Mouse (Mus musculus) kidney, postnatal 4 days (tissue): ENCODE data around the gene Hacd4.
A peak's percentile ranks its signal among the peaks of the same experiment; 100 is the strongest.
"Not testable (repeated sequence)": the region's sequence is repeated elsewhere in the genome, so short reads cannot be mapped to it uniquely, and the experiment has no call there.

Experiments used
- DNase-seq, 2 experiments: peaks; one replicate each; pipeline ENCODE4 v3.0.0; 2021; ENCODE audit warnings: mixed read lengths in 2 of 2

Gene Hacd4

DNA sequence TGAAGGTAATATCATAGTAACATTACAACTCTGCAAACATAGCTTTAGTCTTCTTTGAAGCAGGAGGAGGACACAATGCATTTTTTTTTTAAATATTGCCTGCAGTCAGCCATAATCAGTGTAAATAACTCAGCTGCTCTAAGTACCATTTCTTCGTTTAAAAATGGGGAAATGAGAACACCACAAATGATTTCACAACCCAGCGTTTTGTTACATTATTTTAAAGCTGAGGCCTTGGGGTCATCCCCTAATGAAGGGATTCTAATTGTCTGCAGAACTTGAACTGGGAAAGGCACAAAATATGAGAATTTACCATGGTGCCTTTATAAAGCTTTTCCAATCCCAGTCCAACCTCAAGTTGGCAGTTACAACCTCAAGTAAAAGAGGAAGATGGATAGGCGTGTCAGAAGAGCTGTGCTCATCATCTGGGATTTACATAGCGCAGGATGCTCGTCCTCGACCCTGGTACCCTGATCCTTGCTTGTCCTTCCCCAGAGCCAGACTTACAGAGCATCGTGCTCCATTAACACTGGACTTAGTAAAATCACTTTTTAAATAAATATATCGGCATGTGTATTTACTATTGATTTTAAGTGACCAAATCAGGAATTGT lies 6.2 kb downstream of the Hacd4 start:
- no peak for DNase-seq

DNA sequence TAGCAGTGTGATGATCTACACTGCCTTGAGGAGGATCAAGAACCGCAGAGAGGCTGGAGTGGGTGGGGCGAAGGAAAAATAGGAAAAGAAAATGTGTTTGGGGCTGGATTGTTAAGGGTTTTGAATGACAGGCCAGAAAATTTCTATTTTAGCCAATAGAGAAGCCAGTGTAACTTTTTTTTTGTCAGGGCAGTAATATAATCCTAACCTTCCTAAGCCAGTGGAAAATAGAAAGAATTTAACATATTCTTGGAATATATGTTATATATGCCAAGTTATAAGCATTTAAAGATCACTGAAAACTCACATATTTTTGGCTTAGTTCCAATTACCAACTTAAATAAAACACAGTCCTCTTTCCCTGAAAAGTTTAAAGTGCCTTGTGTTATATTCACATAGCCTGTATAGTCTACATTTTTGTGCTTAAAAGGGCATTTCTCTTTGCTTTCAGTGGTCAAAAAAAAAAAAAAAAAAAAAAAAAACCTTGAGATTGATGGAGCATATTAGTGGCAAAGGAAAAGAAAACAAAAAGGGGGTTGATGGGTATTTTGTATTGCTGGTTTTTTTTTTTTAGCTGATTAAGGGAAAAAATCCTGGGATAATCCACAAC lies 11.0 kb downstream of the Hacd4 start:
- DNase-seq, result no peak

DNA sequence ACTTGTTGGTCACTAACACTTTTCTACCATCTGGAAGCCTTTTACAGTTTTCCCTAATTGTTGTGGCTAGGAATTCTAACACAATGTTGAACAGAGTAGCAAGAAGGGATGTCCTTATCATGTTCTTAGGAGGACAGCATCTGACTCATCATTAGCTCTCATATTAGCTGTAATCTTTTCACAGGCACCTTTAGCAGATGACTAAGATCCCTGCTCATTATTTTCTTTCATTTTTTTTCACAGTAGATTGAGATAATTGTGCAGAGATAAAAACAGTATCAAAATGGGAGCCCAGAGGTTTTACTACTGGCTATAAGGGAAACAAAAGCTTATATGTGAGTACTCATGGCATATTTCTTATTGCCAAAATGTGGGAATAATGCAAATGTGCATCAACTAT lies 14.2 kb downstream of the Hacd4 start:
- DNase-seq, result no peak

DNA sequence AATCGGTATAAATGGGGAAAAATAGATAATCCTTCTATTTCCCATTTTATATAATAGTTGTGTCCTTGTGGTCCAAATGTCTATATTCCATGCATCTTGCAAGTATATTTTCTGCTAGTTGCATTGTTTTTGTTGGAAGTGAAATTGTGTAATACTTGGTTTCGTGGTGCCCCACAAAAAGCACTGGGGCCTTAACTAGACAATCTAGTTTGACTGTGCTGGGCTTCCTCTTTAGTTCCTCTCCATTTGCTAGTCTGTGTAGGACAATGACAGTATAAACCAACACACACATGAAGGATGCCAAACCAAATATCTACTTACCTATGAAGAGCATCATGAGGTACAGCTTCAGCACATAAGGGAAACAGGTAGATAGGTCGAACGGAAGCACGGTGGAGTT lies 19.4 kb downstream of the Hacd4 start:
- DNase-seq, result no peak

DNA sequence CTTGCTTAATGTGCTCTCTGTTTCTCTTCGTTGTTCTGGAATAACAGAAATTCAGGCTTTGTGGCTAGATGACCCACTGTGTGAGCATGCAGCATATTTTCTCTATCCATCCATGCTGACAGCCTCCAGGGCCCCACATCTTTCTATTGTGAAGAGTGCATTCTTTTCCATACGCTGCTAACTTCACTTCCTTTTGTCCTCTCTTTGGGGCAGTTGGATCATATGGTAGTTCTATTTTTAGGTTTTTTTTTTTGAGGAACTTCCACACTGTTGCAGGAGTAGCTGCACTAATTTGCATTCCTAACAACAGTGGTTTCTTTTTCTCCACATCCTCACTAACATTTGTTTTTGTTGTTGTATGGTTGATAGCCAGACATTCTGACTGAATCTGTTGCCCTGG lies 23.7 kb downstream of the Hacd4 start:
- no peak for DNase-seq

DNA sequence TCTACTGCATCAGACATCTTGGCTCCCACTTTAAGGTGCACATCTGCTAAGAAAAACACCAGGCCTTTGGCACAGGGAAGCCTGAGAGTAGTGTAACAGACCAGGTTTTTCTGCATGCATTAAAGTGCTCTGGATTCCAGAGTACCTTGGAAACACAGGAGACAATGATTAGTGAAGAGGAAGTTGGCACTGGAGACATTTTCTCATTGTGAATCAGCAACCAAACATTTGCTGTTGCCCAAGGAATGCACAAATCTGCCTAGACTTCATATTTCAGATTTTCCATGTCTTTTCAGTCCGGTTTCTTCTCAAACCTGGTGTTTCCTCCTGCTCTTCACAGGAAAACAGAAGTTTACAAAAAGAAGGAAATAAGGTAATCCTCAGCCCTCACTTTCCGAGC lies 26.4 kb downstream of the Hacd4 start:
- no peak for DNase-seq

DNA sequence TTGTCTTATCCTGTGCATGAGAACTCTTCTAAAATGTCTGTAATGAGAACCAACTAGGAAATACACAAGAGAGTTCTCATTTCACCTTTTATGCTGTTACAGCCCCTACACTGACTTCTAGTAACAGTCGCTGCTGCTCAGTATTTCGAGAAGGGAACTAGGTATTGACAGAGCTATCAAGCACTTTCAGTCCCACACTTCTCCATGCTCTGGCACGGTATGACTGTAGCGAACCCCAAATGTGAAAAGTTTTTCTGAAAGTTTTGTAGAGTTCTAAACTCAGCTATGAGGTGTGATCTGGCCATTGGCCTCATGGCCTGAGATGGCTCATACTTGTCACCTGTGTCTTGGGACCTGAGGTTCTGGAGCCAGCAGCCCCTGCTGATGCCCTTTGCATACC lies 29.4 kb downstream of the Hacd4 start:
- DNase-seq, result no peak

DNA sequence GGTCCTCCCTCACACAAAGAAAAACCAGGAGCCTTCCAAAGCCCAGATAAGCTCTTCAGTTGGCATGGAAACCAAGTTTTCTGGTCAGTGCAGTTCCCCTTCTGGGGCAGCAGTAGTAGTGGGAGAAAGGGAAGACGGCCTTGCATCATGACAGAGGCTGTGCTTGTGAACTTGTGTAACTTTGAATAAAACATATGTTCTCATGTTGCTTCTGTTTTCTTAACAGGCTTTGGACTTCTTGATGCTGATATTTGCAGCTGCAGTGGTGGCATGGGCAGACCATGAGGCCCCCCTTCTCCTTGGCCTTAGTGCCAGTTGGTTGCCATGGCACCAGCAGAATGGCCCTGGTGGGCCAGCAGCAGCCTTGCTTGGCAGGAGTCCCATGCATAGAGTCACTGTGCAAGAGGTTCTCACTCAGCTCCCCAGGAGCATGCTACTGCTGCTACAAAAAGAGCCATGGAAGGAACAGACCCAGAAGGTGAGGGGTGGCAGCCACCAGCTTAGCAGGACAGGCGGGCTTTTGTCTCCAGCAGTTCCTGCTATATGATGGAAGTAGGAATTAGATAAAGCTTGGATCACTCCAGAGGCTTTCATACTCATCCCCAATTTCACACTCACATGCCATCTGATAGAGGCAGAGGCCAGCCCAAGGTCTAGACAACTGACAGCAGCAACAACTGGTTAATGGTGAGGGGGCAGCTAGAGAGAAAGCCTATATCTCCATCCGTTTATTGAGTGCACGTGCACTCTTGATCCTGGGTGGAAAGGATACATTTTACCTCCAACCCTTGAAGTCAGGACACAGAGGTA lies 31.6 kb downstream of the Hacd4 start:
- peak in 1 of 2 experiments; percentile 12 for DNase-seq

DNA sequence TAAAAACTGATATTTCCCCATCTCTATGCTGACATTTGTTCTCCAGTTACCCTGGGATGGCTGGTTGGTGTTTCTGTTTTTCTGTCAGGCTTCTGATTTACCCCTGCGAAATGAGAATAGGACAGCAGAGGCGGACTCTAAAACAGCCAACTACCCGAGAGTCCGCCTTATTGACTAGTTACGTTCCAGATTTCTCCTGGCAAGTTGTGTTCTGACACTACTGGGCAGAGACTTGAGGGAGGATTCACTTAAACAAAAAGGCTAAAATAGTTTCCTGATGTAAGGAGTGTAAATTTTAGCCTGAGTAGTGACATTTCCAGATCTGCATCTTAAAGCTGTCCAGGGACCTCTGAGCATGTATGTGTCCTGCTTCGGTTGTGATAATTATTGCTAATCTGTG lies 35.8 kb downstream of the Hacd4 start:
- DNase-seq, result no peak

DNA sequence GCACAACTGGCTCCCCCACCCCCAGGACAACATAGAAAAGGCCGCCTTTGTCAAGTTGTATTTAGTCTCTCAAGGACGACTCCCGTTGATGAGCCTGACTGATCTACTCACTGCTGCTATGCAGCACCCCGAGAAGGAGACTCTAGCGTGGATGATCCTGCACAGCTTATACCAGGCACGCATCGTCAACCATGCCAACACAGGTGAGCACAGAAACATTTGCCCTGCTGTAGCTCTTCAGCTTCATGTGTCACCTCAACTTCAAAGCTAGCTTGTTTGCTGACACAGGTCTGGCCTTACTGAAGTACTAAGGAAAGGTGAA lies 37.8 kb downstream of the Hacd4 start:
- peak in 1 of 2 experiments; percentile 5 for DNase-seq

DNA sequence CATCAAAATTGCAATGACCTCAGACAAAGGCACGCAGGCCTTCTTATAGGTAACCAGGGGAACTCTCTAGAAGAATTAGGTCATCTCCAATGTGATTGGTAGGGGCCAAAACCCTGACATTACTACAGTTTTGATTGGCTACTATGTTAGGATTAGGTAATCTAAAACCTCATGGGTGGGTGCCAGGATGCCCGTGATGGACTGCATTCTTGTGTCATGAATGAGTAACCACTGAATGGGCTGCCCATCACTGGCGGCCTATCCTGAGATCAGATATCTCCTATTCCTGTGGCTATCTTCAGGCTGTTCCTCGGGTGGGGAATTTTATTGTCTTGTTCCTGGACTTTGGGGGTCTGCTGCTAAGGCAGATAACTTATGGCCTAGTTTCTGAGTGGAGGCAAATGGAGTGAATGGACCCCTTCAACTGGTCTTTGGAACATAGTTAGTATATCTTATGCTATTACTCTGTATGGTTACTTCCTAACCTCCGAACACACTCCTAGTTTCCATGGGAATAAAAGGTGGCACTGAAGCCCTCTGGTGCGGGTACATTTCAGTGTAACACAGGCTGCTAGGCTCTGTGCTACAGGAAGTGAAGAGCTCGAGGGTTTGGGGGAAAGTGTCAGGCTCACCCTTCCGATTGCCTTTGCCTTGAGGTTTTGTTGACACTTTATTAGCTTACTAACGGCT lies 38.3 kb downstream of the Hacd4 start:
- peak; percentile 9 to 36 for DNase-seq

DNA sequence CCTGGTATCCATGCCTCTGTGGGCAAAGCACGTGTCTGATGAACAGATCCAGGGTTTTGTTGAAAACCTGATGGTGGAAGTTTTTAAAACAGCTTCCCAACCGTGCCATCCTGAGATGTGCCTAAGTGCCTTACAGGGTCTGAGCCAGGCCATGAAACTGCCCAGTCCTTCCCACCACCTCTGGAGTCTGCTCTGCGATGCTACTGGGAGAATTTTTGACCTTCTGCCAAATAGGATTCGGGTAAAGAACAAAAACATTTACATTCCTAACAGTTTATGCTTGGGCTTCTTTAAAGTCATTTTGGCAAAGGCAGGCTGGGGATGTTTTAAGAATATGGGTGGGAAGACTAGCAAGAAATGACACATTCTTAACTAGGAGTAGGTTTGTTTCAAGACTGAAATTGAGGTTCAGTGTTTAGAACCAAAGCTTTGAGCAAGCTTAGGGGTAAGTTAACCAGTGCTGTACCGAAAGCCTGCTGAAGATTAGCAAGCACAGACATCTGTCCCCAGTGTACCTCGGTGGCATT lies 41.7 kb downstream of the Hacd4 start:
- DNase-seq, result no peak

DNA sequence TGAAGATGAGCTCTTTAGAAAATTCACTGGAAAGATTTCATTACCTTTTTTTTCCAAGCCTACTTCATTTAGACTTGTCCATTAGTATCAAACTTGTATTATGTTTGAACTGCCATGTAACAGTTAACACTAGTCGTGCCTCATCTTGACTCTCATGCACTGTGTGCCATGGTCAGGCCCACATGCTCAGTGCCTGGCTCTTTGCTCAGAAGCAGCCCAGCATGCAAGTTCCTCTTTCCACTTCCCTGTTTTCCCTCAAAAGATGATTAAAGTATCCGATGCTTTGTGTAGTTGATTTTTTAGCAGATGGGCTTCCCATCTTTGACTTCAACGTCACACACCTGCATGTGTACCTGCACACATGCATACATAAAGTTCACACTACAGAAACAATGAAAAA lies 43.0 kb downstream of the Hacd4 start:
- DNase-seq, result no peak

DNA sequence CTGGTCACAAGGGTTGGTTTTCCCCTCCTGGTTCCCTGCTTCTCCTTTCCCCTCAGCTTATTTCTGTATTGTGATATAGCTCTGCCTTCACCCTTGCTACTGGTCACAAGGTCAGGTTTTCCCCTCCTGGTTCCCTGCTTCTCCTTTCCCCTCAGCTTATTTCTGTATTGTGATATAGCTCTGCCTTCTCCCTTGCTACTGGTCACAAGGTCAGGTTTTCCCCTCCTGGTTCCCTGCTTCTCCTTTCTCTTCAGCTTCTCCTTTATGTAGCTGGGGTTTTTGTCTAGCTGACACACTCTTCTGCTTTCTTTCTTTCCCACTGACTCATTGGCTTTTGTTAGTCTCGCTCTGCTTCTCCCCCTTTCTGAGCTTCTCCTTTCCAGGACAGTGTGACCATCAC lies 48.1 kb downstream of the Hacd4 start:
- not testable (repeated sequence) for DNase-seq

DNA sequence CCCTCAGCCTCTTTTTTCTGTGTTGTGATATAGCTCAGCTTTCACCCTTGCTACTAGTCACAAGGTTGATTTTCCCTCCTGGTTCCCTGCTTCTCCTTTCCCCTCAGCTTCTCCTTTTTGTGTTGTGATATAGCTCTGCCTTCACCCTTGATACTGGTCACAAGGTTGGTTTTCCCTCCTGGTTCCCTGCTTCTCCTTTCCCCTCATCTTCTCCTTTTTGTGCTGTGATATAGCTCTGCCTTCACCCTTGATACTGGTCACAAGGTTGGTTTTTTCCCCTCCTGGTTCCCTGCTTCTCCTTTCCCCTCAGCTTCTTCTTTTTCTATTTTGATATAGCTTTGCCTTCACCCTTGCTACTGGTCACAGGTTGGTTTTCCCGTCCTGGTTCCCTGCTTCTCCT lies 48.7 kb downstream of the Hacd4 start:
- DNase-seq, result no peak

DNA sequence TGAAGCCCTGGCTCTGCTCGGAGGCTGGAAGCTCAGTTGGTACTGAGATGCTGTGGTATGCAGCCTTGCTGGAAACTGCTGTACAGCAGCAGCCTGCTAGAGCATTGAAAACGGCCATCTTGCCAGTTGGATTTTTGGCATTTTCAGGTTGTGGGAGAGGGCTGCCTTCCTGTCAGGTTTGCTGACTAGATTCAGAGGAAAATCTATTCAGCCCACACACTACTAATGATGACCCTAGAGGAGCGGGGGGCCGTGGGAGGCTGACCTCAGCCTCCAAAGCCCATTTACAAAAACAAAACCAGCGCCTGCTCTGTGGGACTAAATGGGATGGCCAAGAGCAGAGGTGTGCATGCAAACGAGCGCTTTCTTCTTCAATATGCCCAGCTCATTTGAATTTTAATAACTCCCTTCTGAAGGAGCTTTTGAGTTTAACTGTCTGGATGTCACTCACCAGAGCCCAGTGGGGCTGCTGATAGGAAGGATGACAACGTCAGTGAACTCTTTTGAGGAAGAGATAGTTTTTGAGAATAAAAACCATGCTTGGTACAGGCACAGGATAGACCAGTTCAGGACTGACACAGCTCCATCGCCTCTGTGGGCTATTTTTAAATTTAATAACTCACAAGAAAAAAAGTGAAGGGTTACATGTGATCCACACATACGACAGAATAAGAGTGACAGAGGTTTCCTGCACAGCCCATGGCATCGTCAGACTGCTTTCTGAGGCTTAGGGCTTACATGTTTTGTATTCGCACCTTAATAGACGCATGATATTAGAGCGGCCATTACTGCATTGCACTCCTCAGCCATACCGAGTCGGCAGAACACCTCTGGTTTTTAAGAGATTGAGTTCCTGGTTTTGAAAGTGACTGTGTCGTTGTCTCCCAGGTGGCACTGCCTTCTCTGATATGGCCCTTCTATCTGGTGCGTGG lies 66.2 kb downstream of the Hacd4 start:
- DNase-seq, result no peak

DNA sequence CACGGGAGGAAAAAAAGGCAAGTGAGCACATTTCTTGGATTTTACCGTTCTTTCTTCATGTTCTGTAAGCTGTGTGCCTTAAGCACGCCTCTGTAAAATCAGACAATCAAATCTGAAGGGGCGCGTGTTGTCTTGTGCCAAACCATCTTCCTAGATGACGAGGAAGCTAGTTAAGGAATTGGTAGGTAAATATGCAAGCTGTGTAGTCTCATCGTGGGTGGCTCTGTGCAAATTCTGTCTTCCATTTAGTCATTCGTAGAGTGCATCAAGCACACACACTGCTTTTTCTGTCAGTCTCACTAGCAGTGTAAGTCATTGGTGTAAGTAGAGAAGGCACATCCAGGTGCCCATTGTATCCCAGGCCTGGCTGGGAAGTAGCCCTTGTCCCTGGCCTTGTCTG lies 67.9 kb downstream of the Hacd4 start:
- no peak for DNase-seq

DNA sequence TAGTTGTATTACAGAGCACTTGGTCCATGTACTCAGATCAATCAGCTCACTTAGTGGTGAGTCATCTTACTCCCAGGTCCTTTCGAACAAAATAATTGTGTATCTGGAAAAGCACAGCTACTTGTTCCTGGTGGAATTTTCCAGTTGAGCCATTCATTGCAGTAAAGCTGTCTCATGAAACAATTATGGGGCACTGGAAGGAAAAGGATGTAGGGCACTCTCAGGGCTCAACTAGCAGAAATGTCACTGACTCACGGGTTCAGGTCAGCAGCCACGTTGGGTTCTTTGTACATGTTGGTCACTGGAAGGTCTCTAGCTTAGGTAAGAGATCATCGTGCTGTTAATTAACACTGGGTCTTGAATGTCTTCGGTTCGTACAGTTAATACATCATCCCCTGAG lies 68.8 kb downstream of the Hacd4 start:
- no peak for DNase-seq

DNA sequence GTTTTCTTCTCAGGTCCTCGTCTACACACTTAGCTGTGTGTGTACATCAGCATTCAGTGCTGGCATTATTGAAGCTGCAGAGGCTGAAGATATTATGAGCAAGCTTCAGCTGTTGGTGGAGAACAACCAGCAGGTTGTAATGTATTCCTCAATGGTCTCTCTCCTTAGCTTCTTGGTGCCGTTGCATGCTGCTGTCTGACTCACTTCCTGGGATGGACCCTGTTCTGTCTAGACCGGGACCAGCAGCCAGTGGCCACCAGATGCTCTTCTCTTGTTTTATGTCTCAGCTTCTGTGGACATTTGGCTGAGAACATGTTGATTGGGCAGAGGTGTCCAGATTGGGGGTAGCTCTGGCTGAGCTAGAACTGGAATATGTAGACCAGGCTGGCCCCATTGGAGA lies 81.3 kb downstream of the Hacd4 start:
- DNase-seq, result no peak

DNA sequence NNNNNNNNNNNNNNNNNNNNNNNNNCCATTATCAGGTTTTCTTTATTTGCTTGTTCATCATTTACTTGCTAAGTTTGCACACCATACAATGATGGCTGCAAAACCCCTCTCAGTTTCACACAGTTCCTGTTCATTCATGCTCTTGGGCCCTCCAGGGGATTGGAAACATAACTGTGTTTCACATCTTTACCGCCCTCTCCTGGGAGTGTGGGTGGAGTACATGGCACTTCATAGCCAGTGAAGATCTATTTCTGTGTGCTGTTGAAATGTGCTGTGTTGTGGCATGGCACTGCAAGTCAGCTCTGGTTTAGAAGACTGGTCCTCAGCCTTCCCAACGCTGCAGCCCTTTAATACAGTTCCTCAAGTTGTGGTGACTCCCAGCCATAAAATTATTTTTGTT lies 82.1 kb downstream of the Hacd4 start:
- peak; percentile 47 for DNase-seq

DNA sequence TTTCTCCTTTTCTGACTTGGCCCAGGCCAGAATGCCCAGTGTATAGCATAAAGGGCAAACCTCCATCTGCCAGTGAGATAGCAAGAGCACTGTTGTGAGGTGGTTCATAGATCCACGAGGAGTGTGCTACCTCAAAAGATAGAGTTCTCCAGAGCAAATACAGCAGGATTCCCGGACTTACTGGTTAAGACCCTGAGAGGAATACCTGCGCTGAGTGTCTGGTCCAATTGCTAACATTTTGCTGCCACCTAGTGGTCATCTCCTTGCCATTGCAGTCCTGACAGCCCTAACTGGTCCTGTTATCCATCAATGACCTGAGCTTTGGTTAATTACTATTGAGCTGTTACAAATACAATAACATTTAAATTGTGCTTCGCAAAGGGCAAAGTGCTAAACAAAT lies 87.8 kb downstream of the Hacd4 start:
- DNase-seq, result peak; percentile 59 to 70
